Mouse (Mus musculus) MEL (cell line): Measurements from ENCODE around the gene A730061H03Rik. TPM values are rescaled to one million over a fixed set of nuclear protein-coding genes. Genes with fewer than 3 reads are reported as not detected.

Experiments used
- DNase-seq: peaks from one replicate; pipeline ENCODE4 v3.0.0; 2011; ENCODE audit warnings: low read depth, low spot score
- H3K27ac ChIP-seq: 2 replicates; pipeline ENCODE4 v1.5.1; 2012; ENCODE audit warnings: low read depth, mild to moderate bottlenecking, control low read depth, low read length, moderate library complexity; ENCODE audit not compliant: control insufficient read depth
- H3K27me3 ChIP-seq, 2 experiments: fragments of 150-350 bp in 1 of 2; sonication (generic) in 1 of 2; 2 replicates each; pipeline ENCODE4 v1.6.1; 2012; ENCODE audit warnings: low read length in 2 of 2, mild to moderate bottlenecking in 2 of 2, improper control_type of control experiment in 1 of 2, moderate library complexity in 1 of 2; ENCODE audit not compliant: insufficient read depth in 2 of 2, control insufficient read depth in 1 of 2
- H3K36me3 ChIP-seq, 2 experiments: 2 replicates each; pipeline ENCODE4 v1.6.1; 2012 to 2014; ENCODE audit warnings: low read length in 2 of 2, improper control_type of control experiment in 1 of 2, inconsistent platforms in 1 of 2, mild to moderate bottlenecking in 1 of 2; ENCODE audit not compliant: insufficient read depth in 2 of 2, control insufficient read depth in 1 of 2
- H3K4me1 ChIP-seq, 2 experiments: fragments of 150-350 bp in 1 of 2; sonication (generic) in 1 of 2; 2 replicates each; pipeline ENCODE4 v1.6.1; 2012; ENCODE audit warnings: low read length in 2 of 2, improper control_type of control experiment in 1 of 2, mild to moderate bottlenecking in 1 of 2; ENCODE audit not compliant: insufficient read depth in 2 of 2, control insufficient read depth in 1 of 2
- H3K4me3 ChIP-seq, 2 experiments: fragments of 150-350 bp in 1 of 2; sonication (generic) in 1 of 2; 2 replicates each; pipeline ENCODE4 v1.5.1; 2012; ENCODE audit warnings: low read depth in 2 of 2, low read length in 2 of 2, mild to moderate bottlenecking in 2 of 2, moderate library complexity in 2 of 2, control low read depth in 1 of 2, improper control_type of control experiment in 1 of 2; ENCODE audit not compliant: control insufficient read depth in 1 of 2, insufficient read depth in 1 of 2
- H3K79me2 ChIP-seq: 2 replicates; pipeline ENCODE4 v1.6.1; 2012; ENCODE audit warnings: mild to moderate bottlenecking, low read length, moderate library complexity; ENCODE audit not compliant: control insufficient read depth, poor library complexity, insufficient read depth
- H3K9ac ChIP-seq: 2 replicates; pipeline ENCODE4 v1.6.1; 2012; ENCODE audit warnings: low read depth, mild to moderate bottlenecking, control low read depth, low read length, moderate library complexity; ENCODE audit not compliant: control insufficient read depth, poor library complexity, severe bottlenecking
- H3K9me3 ChIP-seq: fragments of 150-350 bp; sonication (generic); replicated peaks from 2 replicates; pipeline ENCODE4 v1.6.1; 2012; ENCODE audit warnings: mild to moderate bottlenecking, low read length, improper control_type of control experiment, moderate library complexity; ENCODE audit not compliant: insufficient read depth
- BHLHE40 ChIP-seq: IDR thresholded peaks from 2 replicates; pipeline ENCODE4 v1.6.1; 2012; ENCODE audit warnings: low read depth, mild to moderate bottlenecking, inconsistent platforms, low read length, improper control_type of control experiment, borderline replicate concordance
- CHD2 ChIP-seq: IDR thresholded peaks from 2 replicates; pipeline ENCODE4 v1.6.1; 2011; ENCODE audit warnings: low read length, improper control_type of control experiment
- CTCF ChIP-seq, 3 experiments: IDR thresholded peaks in 2 of 3; conservative IDR thresholded peaks in 1 of 3; 2 replicates each; pipeline ENCODE4 v1.5.1; 2011 to 2012; ENCODE audit warnings: low read length in 3 of 3, low read depth in 2 of 3, mild to moderate bottlenecking in 2 of 3, improper control_type of control experiment in 1 of 3, inconsistent platforms in 1 of 3, mixed read lengths in 1 of 3, moderate library complexity in 1 of 3; ENCODE audit not compliant: control insufficient read depth in 1 of 3, insufficient read depth in 1 of 3, poor library complexity in 1 of 3, severe bottlenecking in 1 of 3
- E2F4 ChIP-seq: IDR thresholded peaks from 2 replicates; pipeline ENCODE4 v1.6.1; 2011; ENCODE audit warnings: low read depth, low read length, improper control_type of control experiment, borderline replicate concordance
- HCFC1 ChIP-seq: IDR thresholded peaks from 2 replicates; pipeline ENCODE4 v1.6.1; 2012; ENCODE audit warnings: low read depth, mild to moderate bottlenecking, inconsistent platforms, low read length, improper control_type of control experiment, moderate library complexity
- MAX ChIP-seq: IDR thresholded peaks from 2 replicates; pipeline ENCODE4 v1.6.1; 2011; ENCODE audit warnings: low read length, improper control_type of control experiment
- MEF2A ChIP-seq: IDR thresholded peaks from 2 replicates; pipeline ENCODE4 v1.6.1; 2014; ENCODE audit warnings: low read depth, mild to moderate bottlenecking, inconsistent platforms, low read length, improper control_type of control experiment; ENCODE audit not compliant: poor library complexity, insufficient replicate concordance, severe bottlenecking; ENCODE audit errors: extremely low read depth
- MXI1 ChIP-seq: IDR thresholded peaks from 2 replicates; pipeline ENCODE4 v1.6.1; 2011; ENCODE audit warnings: mild to moderate bottlenecking, low read depth, low read length, improper control_type of control experiment
- MYC ChIP-seq: IDR thresholded peaks from 2 replicates; pipeline ENCODE4 v1.6.1; 2011; ENCODE audit warnings: low read depth, mild to moderate bottlenecking, low read length, improper control_type of control experiment, moderate library complexity
- NELFE ChIP-seq: IDR thresholded peaks from 2 replicates; pipeline ENCODE4 v1.6.1; 2011; ENCODE audit warnings: low read depth, low read length, improper control_type of control experiment
- POLR2A ChIP-seq, 2 experiments: IDR thresholded peaks; 2 replicates each; pipeline ENCODE4 v1.6.1; 2011 to 2012; ENCODE audit warnings: low read length in 2 of 2, mild to moderate bottlenecking in 2 of 2, control low read depth in 1 of 2, improper control_type of control experiment in 1 of 2, low read depth in 1 of 2, moderate library complexity in 1 of 2; ENCODE audit not compliant: control insufficient read depth in 1 of 2, insufficient read depth in 1 of 2, poor library complexity in 1 of 2
- POLR2AphosphoS2 ChIP-seq: IDR thresholded peaks from 2 replicates; pipeline ENCODE4 v1.6.1; 2011; ENCODE audit warnings: low read length, improper control_type of control experiment
- POLR2AphosphoS5 ChIP-seq: IDR thresholded peaks from 2 replicates; pipeline ENCODE4 v1.6.1; 2012; ENCODE audit warnings: low read depth, borderline replicate concordance, mild to moderate bottlenecking, inconsistent platforms, low read length, moderate library complexity, mixed read lengths
- RAD21 ChIP-seq: IDR thresholded peaks from 2 replicates; pipeline ENCODE4 v1.6.1; 2011; ENCODE audit warnings: mild to moderate bottlenecking, low read depth, low read length, improper control_type of control experiment
- RCOR1 ChIP-seq: IDR thresholded peaks from 2 replicates; pipeline ENCODE4 v1.6.1; 2012; ENCODE audit warnings: low read depth, mild to moderate bottlenecking, inconsistent platforms, low read length, improper control_type of control experiment
- SIN3A ChIP-seq: IDR thresholded peaks from 2 replicates; pipeline ENCODE4 v1.6.1; 2012; ENCODE audit warnings: low read length, improper control_type of control experiment, inconsistent platforms
- SMC3 ChIP-seq: IDR thresholded peaks from 2 replicates; pipeline ENCODE4 v1.6.1; 2011; ENCODE audit warnings: low read depth, low read length, improper control_type of control experiment
- TCF12 ChIP-seq: IDR thresholded peaks from 2 replicates; pipeline ENCODE4 v1.6.1; 2014; ENCODE audit warnings: low read depth, mild to moderate bottlenecking, inconsistent platforms, low read length, improper control_type of control experiment, moderate library complexity
- USF1 ChIP-seq: IDR thresholded peaks from 2 replicates; pipeline ENCODE4 v1.6.1; 2014; ENCODE audit warnings: low read depth, mild to moderate bottlenecking, inconsistent platforms, low read length, improper control_type of control experiment, moderate library complexity
- USF2 ChIP-seq, 2 experiments: IDR thresholded peaks; 2 replicates each; pipeline ENCODE4 v1.6.1; 2011 to 2012; ENCODE audit warnings: improper control_type of control experiment in 2 of 2, low read length in 2 of 2, borderline replicate concordance in 1 of 2, inconsistent platforms in 1 of 2, low read depth in 1 of 2, mild to moderate bottlenecking in 1 of 2; ENCODE audit not compliant: insufficient read depth in 1 of 2
- ZC3H11A ChIP-seq: IDR thresholded peaks from 2 replicates; pipeline ENCODE4 v1.6.1; 2012; ENCODE audit warnings: low read depth, mild to moderate bottlenecking, inconsistent platforms, low read length, improper control_type of control experiment
- ZNF384 ChIP-seq: IDR thresholded peaks from 2 replicates; pipeline ENCODE4 v1.6.1; 2012; ENCODE audit warnings: low read depth, mild to moderate bottlenecking, inconsistent platforms, low read length, improper control_type of control experiment
- polyA plus RNA-seq, 2 experiments: library from polyadenylated mRNA; stranded (reverse) in 1 of 2; unstranded in 1 of 2; fragments of >175 nt in 1 of 2; fragments of >200 nt in 1 of 2; gene quantifications; 2 replicates each; pipeline versions ENCODE4 v1.2.1 to v1.2.4; 2012; ENCODE audit warnings: low replicate concordance in 2 of 2, low read depth in 1 of 2; ENCODE audit not compliant: insufficient read length in 2 of 2, insufficient read depth in 1 of 2, missing spikeins in 1 of 2
- total RNA-seq: library from RNA; depleted of rRNA; stranded (reverse); fragments of 300-350 nt; gene quantifications from 2 replicates; pipeline ENCODE4 v1.2.3, GENCODE M21; 2012

A730061H03Rik gene
- total and polyA plus RNA-seq, 3 experiments, result 0.73 to 0.86 TPM; not detected in 1

GRCm38 (mm10) chr14:55536116-55536745 lies 24.0 kb downstream of the A730061H03Rik start:
- Histone ChIP-seq H3K9me3 (no peaks in the 10 kb centered on the region), H3K4me1 (peaks cover 2 to 10% of the 10 kb centered on the region in 2 experiments; a peak in 3 of 4 replicates)
- peak; percentile 39 for TF ChIP-seq RAD21
- no peak for TF ChIP-seq HCFC1
- peak; percentile 67 for TF ChIP-seq SMC3
- TF ChIP-seq CTCF (IDR thresholded peaks at IDR 0.05 in 2 of 3, conservative IDR thresholded peaks at IDR 0.05 in 1 of 3; ENCODE audit: control insufficient read depth in 1 of 3, insufficient read depth in 1 of 3, low read depth in 2 of 3, low read length in 3 of 3, poor library complexity in 1 of 3, severe bottlenecking in 1 of 3), result peak; percentile 75 to 85 (median 79)
- TF ChIP-seq ZC3H11A, result peak; percentile 29
- TF ChIP-seq BHLHE40, result no peak
- TF ChIP-seq SIN3A, result no peak
- TF ChIP-seq NELFE, result no peak
- TF ChIP-seq POLR2AphosphoS5, result no peak
- TF ChIP-seq MYC, result no peak
- TF ChIP-seq, all 39 proteins: peak for 4
- Histone ChIP-seq H3K27ac (no peak overlapping the region), H3K9ac (no peak overlapping the region), H3K27me3 (0 out of 4 replicates have a peak, but pooled peaks cover 0 to under 1% of the 10 kb centered on the region in 2 experiments), H3K4me3 (no peak overlapping the region), H3K79me2 (peaks cover 10% of the 10 kb centered on the region), H3K36me3 (peaks cover 0 to 8% of the 10 kb centered on the region in 2 experiments; a peak in 2 of 4 replicates)
- DNase-seq, result peak; percentile 53

GRCm38 (mm10) chr14:55527940-55528339 lies 32.3 kb downstream of the A730061H03Rik start:
- Histone ChIP-seq H3K4me3 (no peak overlapping the region), H3K4me1 (no peaks in the 10 kb centered on the region), H3K27ac (no peak overlapping the region), H3K36me3 (no peaks in the 10 kb centered on the region), H3K79me2 (no peaks in the 10 kb centered on the region), H3K9ac (no peak overlapping the region), H3K27me3 (peaks cover 19 to 33% of the 10 kb centered on the region in 2 experiments), H3K9me3 (no peaks in the 10 kb centered on the region)
- peak; percentile 86 for DNase-seq
- TF ChIP-seq ZNF384 (no peak), MAX (peak; percentile 71), SMC3 (peak; percentile 62), MYC (peak; percentile 63; the same call in 1 of the 2 replicates), RCOR1 (no peak), RAD21 (peak; percentile 77), ZC3H11A (peak; percentile 53), MEF2A (no peak), E2F4 (no peak), POLR2AphosphoS2 (no peak), MXI1 (no peak), HCFC1 (0 out of 2 replicates have a peak, but pooled peaks have one; percentile 17), NELFE (no peak), USF1 (peak; percentile 93), POLR2A (IDR thresholded peaks at IDR 0.05; ENCODE audit: control insufficient read depth in 1 of 2, insufficient read depth in 1 of 2, low read depth in 1 of 2, low read length in 2 of 2, poor library complexity in 1 of 2) (no peak), USF2 (IDR thresholded peaks at IDR 0.05; ENCODE audit: borderline replicate concordance in 1 of 2, insufficient read depth in 1 of 2, low read depth in 1 of 2, low read length in 2 of 2) (peak; percentile 29 to 77; a peak in 2 of 4 replicates), TCF12 (no peak), SIN3A (0 out of 2 replicates have a peak, but pooled peaks have one; percentile 33), CHD2 (no peak), CTCF (IDR thresholded peaks at IDR 0.05 in 2 of 3, conservative IDR thresholded peaks at IDR 0.05 in 1 of 3; ENCODE audit: control insufficient read depth in 1 of 3, insufficient read depth in 1 of 3, low read depth in 2 of 3, low read length in 3 of 3, poor library complexity in 1 of 3, severe bottlenecking in 1 of 3) (peak; percentile 47 to 73 (median 54))
